Mouse (Mus musculus) heart, embryonic 14.5 days (tissue): ENCODE measurements at regions not wholly inside any gene's neighbourhood (a gene's known extent, or its start where the extent isn't known, plus 50 kb on each side); places are given as distances from the start of the nearest gene placed in this dataset.

Experiments used
- ATAC-seq: fragments of 200-750 bp; cut with Nextera tagmentation; 2 replicates; pipeline ENCODE4 v1.8.0; 2017; ENCODE audit warnings: low read depth, moderate TSS enrichment; ENCODE audit not compliant: insufficient number of reproducible peaks, insufficient read depth, low FRiP score
- H3K27ac ChIP-seq, 2 experiments: fragments of 200-500 bp in 1 of 2; fragments of 300-500 bp in 1 of 2; sonication (generic) in 1 of 2; replicated peaks in 1 of 2; 2 replicates each; pipeline ENCODE4 v1.5.1; 2012 to 2014; ENCODE audit warnings: low read depth in 2 of 2, low read length in 2 of 2, control low read depth in 1 of 2, mild to moderate bottlenecking in 1 of 2, mixed read lengths in 1 of 2; ENCODE audit not compliant: control insufficient read depth in 1 of 2, insufficient read depth in 1 of 2
- H3K27me3 ChIP-seq: fragments of 300-500 bp; sonication (generic); 2 replicates; pipeline ENCODE4 v1.6.1; 2014; ENCODE audit warnings: mild to moderate bottlenecking, low read length, control low read depth; ENCODE audit not compliant: control insufficient read depth, insufficient read depth
- H3K36me3 ChIP-seq: fragments of 300-500 bp; sonication (generic); 2 replicates; pipeline ENCODE4 v1.6.1; 2014; ENCODE audit warnings: mild to moderate bottlenecking, control low read depth, low read length, mixed read lengths; ENCODE audit not compliant: control insufficient read depth, insufficient read depth
- H3K4me1 ChIP-seq, 2 experiments: fragments of 200-500 bp in 1 of 2; fragments of 300-500 bp in 1 of 2; sonication (generic) in 1 of 2; 2 replicates each; pipeline ENCODE4 v1.6.1; 2012 to 2014; ENCODE audit warnings: low read length in 2 of 2, control low read depth in 1 of 2, mixed read lengths in 1 of 2; ENCODE audit not compliant: control insufficient read depth in 2 of 2, insufficient read depth in 2 of 2
- H3K4me2 ChIP-seq: fragments of 300-500 bp; sonication (generic); 2 replicates; pipeline ENCODE4 v1.6.1; 2014; ENCODE audit warnings: mild to moderate bottlenecking, low read length
- H3K4me3 ChIP-seq, 2 experiments: fragments of 200-500 bp in 1 of 2; fragments of 300-500 bp in 1 of 2; sonication (generic) in 1 of 2; 2 replicates each; pipeline ENCODE4 v1.5.1; 2012 to 2014; ENCODE audit warnings: low read length in 2 of 2, mild to moderate bottlenecking in 2 of 2, control low read depth in 1 of 2, low read depth in 1 of 2, moderate library complexity in 1 of 2; ENCODE audit not compliant: control insufficient read depth in 1 of 2, insufficient read depth in 1 of 2
- H3K9ac ChIP-seq: fragments of 300-500 bp; sonication (generic); 2 replicates; pipeline ENCODE4 v1.6.1; 2014; ENCODE audit warnings: mild to moderate bottlenecking, low read length
- H3K9me3 ChIP-seq: fragments of 300-500 bp; sonication (generic); 2 replicates; pipeline ENCODE4 v1.6.1; 2016; ENCODE audit warnings: low read length, control low read depth; ENCODE audit not compliant: control insufficient read depth
- WGBS: fragments of 180-500 bp; shearing (Covaris S2); extraction: QIAGEN DNeasy Blood & Tissue Kit; methylation state at CpG from one replicate; pipeline ENCODE4 v1.1.7; 2014; 5-methylcytosine and 5-hydroxymethylcytosine counted together

GRCm38 (mm10) chr1:64318440-64319154 lies 196.5 kb upstream of the Klf7 start:
- H3K4me3 ChIP-seq, result no peak overlapping the region
- peaks cover 6 to 20% of the 10 kb centered on the region in 2 experiments for H3K4me1 ChIP-seq
- H3K4me2 ChIP-seq, result no peak overlapping the region
- no peak for ATAC-seq
- H3K9ac ChIP-seq, result no peak overlapping the region
- no peaks in the 10 kb centered on the region for H3K9me3 ChIP-seq
- H3K27ac ChIP-seq, result no peak overlapping the region
- H3K27me3 ChIP-seq, result no peaks in the 10 kb centered on the region
- no peaks in the 10 kb centered on the region for H3K36me3 ChIP-seq
- WGBS, result 74% methylated on average over 8 of the region's 8 CpGs

- ATAC-seq, result no peak
- no peak overlapping the region for H3K9ac ChIP-seq
- peak overlapping the region; percentile 25 to 51; a peak in 3 of 4 replicates for H3K27ac ChIP-seq
- no peaks in the 10 kb centered on the region for H3K27me3 ChIP-seq
- no peaks in the 10 kb centered on the region for H3K9me3 ChIP-seq
- no peak overlapping the region for H3K4me2 ChIP-seq
- WGBS, result 29% methylated on average over 5 of the region's 5 CpGs
- no peaks in the 10 kb centered on the region for H3K36me3 ChIP-seq
- H3K4me3 ChIP-seq, result no peak overlapping the region
- peaks cover 6 to 20% of the 10 kb centered on the region in 2 experiments for H3K4me1 ChIP-seq
Measured at GRCm38 (mm10) chr1:64317032-64317636, 195.1 kb upstream of the Klf7 start.

GRCm38 (mm10) chr1:64311371-64311770 lies 189.3 kb upstream of the Klf7 start:
- WGBS, result 37% methylated on average over 3 of the region's 3 CpGs
- H3K36me3 ChIP-seq, result no peaks in the 10 kb centered on the region
- no peak overlapping the region for H3K4me2 ChIP-seq
- H3K9me3 ChIP-seq, result no peaks in the 10 kb centered on the region
- ATAC-seq, result no peak
- no peak overlapping the region for H3K27ac ChIP-seq
- H3K4me1 ChIP-seq, result peaks cover 3 to 9% of the 10 kb centered on the region in 2 experiments
- H3K27me3 ChIP-seq, result no peaks in the 10 kb centered on the region
- no peak overlapping the region for H3K9ac ChIP-seq
- no peak overlapping the region for H3K4me3 ChIP-seq

- ATAC-seq, result no peak
- WGBS, result 81% methylated on average over 15 of the region's 15 CpGs
- Histone ChIP-seq H3K9me3 (no peaks in the 10 kb centered on the region), H3K4me1 (peaks cover 15 to 26% of the 10 kb centered on the region in 2 experiments), H3K4me2 (no peak overlapping the region), H3K4me3 (no peak overlapping the region), H3K36me3 (no peaks in the 10 kb centered on the region), H3K9ac (no peak overlapping the region), H3K27ac (peak overlapping the region; percentile 43 to 49; a peak in 3 of 4 replicates), H3K27me3 (no peaks in the 10 kb centered on the region)
Measured at GRCm38 (mm10) chr1:64308560-64308959, 186.5 kb upstream of the Klf7 start.

GRCm38 (mm10) chr1:64308088-64308487 lies 186.0 kb upstream of the Klf7 start:
- H3K27ac ChIP-seq, result peak overlapping the region; percentile 43 to 49; a peak in 3 of 4 replicates
- no peak overlapping the region for H3K4me2 ChIP-seq
- H3K27me3 ChIP-seq, result no peaks in the 10 kb centered on the region
- no peaks in the 10 kb centered on the region for H3K9me3 ChIP-seq
- 65% methylated on average over 10 of the region's 10 CpGs for WGBS
- H3K9ac ChIP-seq, result no peak overlapping the region
- no peak overlapping the region for H3K4me3 ChIP-seq
- ATAC-seq, result no peak
- no peaks in the 10 kb centered on the region for H3K36me3 ChIP-seq
- peaks cover 15 to 28% of the 10 kb centered on the region in 2 experiments for H3K4me1 ChIP-seq

GRCm38 (mm10) chr1:64305427-64306213 lies 183.5 kb upstream of the Klf7 start:
- no peaks in the 10 kb centered on the region for H3K9me3 ChIP-seq
- 23% methylated on average over 13 of the region's 13 CpGs for WGBS
- peak overlapping the region; percentile 75 to 93 for H3K27ac ChIP-seq
- H3K4me2 ChIP-seq, result peak overlapping the region; percentile 39
- H3K9ac ChIP-seq, result no peak overlapping the region; the same call in 1 of the 2 replicates
- ATAC-seq, result peak; percentile 83
- no peaks in the 10 kb centered on the region for H3K27me3 ChIP-seq
- no peaks in the 10 kb centered on the region for H3K36me3 ChIP-seq
- no peak overlapping the region for H3K4me3 ChIP-seq
- peaks cover 21 to 31% of the 10 kb centered on the region in 2 experiments for H3K4me1 ChIP-seq

GRCm38 (mm10) chr1:64302833-64303358 lies 180.8 kb upstream of the Klf7 start:
- Histone ChIP-seq H3K9ac (peak overlapping the region; percentile 60), H3K27ac (peak overlapping the region; percentile 75 to 77), H3K4me1 (peaks cover 18 to 22% of the 10 kb centered on the region in 2 experiments), H3K9me3 (no peaks in the 10 kb centered on the region), H3K4me2 (peak overlapping the region; percentile 50), H3K4me3 (peak overlapping the region; percentile 24 to 29), H3K27me3 (no peaks in the 10 kb centered on the region), H3K36me3 (no peaks in the 10 kb centered on the region)
- ATAC-seq, result no peak
- WGBS, result 9% methylated on average over 10 of the region's 10 CpGs
